Mouse (Mus musculus) left cerebral cortex, postnatal 4 days (tissue): ENCODE measurements around the gene Tstd2. TPM values are rescaled to one million over a fixed set of nuclear protein-coding genes. Genes with fewer than 3 reads are reported as not detected.
A peak's percentile ranks its signal among the peaks of the same experiment; 100 is the strongest.

Experiments
- DNase-seq: peaks from one replicate; pipeline ENCODE4 v3.0.0-alpha.2; 2022
- intact Hi-C: fragments of 180-260 bp; cut with DNase I; formaldehyde crosslinking; loops from one replicate; pipeline ENCODE4 v1.15.1; 2025
- total RNA-seq, 2 experiments: library from RNA; stranded (reverse); gene quantifications; 2 replicates each; pipeline ENCODE4 v1.2.3; 2021

Tstd2 gene
- total RNA-seq, 2 experiments from 2014 or later, result 20.0 to 22.3 TPM

GRCm38 (mm10) chr4:46123358-46123757 is 15.1 kb downstream of the Tstd2 start:
- intact Hi-C loops, result loop anchor here (10.0 kb wide), 1 partner anchor 89 kb away; the partner anchor contains the start of gene Tmod1
- DNase-seq, result no peak

- intact Hi-C loops, result loop anchor here (10.0 kb wide), 1 partner anchor 86 kb away; the partner anchor contains the start of gene Tmod1
- DNase-seq, result no peak
Observed at GRCm38 (mm10) chr4:46120767-46121166, 17.7 kb downstream of the Tstd2 start.

- intact Hi-C loops, result loop anchor here (10.0 kb wide), 1 partner anchor 85 kb away; the partner anchor contains the start of gene Tmod1
- DNase-seq, result no peak
Observed at GRCm38 (mm10) chr4:46119514-46120094, 18.9 kb downstream of the Tstd2 start.

GRCm38 (mm10) chr4:46117536-46117935 is 21.0 kb downstream of the Tstd2 start:
- no peak for DNase-seq

GRCm38 (mm10) chr4:46116544-46117175 is 21.8 kb downstream of the Tstd2 start:
- intact Hi-C loops, result no loop called here
- peak; percentile 82 for DNase-seq

More at GRCm38 (mm10) chr4:46117536-46117935, 21.0 kb downstream of the Tstd2 start:
- intact Hi-C loops, result no loop called here

GRCm38 (mm10) chr4:46115308-46115707 is 23.2 kb downstream of the Tstd2 start:
- intact Hi-C loops, result no loop called here
- no peak for DNase-seq

GRCm38 (mm10) chr4:46111361-46111760 is 27.1 kb downstream of the Tstd2 start:
- intact Hi-C loops, result no loop called here
- peak; percentile 65 for DNase-seq

- intact Hi-C loops, result no loop called here
- no peak for DNase-seq
Observed at GRCm38 (mm10) chr4:46110084-46110483, 28.4 kb downstream of the Tstd2 start.

- intact Hi-C loops, result no loop called here
- no peak for DNase-seq
Observed at GRCm38 (mm10) chr4:46102078-46102769, 36.3 kb downstream of the Tstd2 start.

GRCm38 (mm10) chr4:46101211-46101711 is 37.2 kb downstream of the Tstd2 start:
- DNase-seq, result no peak
- intact Hi-C loops, result no loop called here

GRCm38 (mm10) chr4:46100539-46100938 is 38.0 kb downstream of the Tstd2 start:
- intact Hi-C loops, result no loop called here
- no peak for DNase-seq

- no peak for DNase-seq
- intact Hi-C loops, result no loop called here
Observed at GRCm38 (mm10) chr4:46099132-46099531, 39.4 kb downstream of the Tstd2 start.

GRCm38 (mm10) chr4:46097591-46097990 is 40.9 kb downstream of the Tstd2 start:
- DNase-seq, result no peak
- intact Hi-C loops, result no loop called here

- no peak for DNase-seq
- intact Hi-C loops, result no loop called here
Observed at GRCm38 (mm10) chr4:46096546-46096945, 41.9 kb downstream of the Tstd2 start.

GRCm38 (mm10) chr4:46095826-46096159 is 42.7 kb downstream of the Tstd2 start:
- no peak for DNase-seq
- intact Hi-C loops, result no loop called here

- DNase-seq, result peak; percentile 60
Observed at GRCm38 (mm10) chr4:46094916-46095825, 43.3 kb downstream of the Tstd2 start.

GRCm38 (mm10) chr4:46092429-46093076 is 45.9 kb downstream of the Tstd2 start:
- intact Hi-C loops, result no loop called here
- no peak for DNase-seq

More at GRCm38 (mm10) chr4:46094916-46095825, 43.3 kb downstream of the Tstd2 start:
- intact Hi-C loops, result no loop called here

- no peak for DNase-seq
- intact Hi-C loops, result no loop called here
Observed at GRCm38 (mm10) chr4:46089524-46090125, 48.9 kb downstream of the Tstd2 start.

GRCm38 (mm10) chr4:46087852-46088251 is 50.6 kb downstream of the Tstd2 start:
- DNase-seq, result no peak
- intact Hi-C loops, result no loop called here

GRCm38 (mm10) chr4:46087427-46087771 is 51.1 kb downstream of the Tstd2 start:
- intact Hi-C loops, result no loop called here
- DNase-seq, result no peak
